Mouse (Mus musculus) yolk sac, embryonic 10.5 days (tissue): ENCODE results near the gene Srp9.

Experiments
- DNase-seq: peaks from one replicate; pipeline ENCODE4 v3.0.0-alpha.2; 2017; ENCODE audit warnings: low spot score

Gene Srp9

GRCm38 (mm10) chr1:182124506-182124905, at the start of gene Srp9:
Srp9 (plus strand) TSS chr1:182124737.
- DNase-seq, result peak; percentile 93

DNA sequence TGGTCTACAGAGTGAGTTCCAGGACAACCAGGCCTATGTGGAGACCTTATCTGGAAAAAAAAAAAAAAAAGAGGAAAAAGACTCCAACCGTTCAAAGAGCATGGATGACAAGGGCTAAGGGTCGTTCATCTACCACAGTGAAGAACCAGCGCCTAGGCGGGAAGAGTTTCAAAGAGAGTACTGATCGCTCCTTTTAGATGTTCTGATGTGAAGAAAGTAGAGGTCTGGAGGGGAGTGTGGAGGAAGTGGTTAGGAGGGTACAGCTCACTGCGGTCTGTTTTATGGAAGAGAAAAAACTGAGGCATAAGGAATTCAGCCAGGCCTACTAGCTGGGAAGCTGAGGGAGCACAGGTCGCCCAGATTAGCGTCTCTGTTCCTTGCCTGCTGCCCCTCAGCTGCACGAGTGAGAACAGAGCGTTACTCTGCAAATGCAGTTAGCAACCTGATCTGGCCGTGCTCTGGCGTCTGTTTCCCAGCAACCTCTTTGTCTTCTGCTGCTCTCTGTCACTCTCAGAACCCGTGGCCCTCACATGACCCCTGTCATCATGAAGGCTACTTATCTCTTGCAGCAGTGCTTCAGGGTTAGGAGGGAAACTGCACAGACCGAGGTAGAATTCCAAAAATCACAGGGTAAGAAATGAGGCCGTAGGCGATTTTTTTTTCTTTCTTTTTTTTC, 42.7 kb upstream of the Srp9 start:
- peak; percentile 87 for DNase-seq

DNA sequence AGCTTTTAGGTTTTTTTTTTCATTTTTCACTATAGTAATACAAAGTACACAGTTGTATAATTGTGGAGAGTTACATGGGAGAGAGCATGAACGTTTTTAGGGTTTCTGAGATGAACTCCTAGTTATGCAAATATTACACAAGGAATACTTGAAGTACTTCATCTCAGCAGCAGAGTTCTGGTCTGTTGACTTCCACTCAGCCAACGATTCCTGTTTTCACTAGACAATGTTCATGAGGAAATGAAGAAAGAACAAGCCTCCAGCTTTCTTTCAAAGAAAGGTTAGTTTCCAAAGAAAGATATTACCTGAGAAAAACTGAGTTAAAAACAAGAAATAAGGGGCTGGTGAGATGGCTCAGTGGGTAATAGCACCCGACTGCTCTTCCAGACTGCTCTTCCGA, 41.1 kb upstream of the Srp9 start:
- DNase-seq, result no peak

DNA sequence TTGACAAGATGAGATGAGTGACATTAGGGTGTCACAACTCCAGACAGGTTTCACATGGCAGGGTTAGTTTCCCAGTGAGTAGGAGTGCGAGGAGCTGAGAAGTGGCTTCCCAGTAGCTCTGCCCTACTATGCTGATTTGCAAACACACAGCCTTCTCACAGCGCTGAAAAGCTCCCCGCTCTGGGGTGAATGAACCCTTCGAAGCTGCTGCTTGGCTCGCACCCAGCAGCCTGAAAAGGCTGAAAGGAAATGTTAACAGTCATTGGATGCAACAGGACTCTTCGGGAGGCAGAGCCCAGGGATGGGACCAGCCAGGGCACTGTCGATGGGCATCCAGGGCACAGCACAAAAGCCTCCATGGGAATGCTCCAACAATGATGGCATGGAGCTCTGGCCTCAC, 37.8 kb upstream of the Srp9 start:
- DNase-seq, result no peak

DNA sequence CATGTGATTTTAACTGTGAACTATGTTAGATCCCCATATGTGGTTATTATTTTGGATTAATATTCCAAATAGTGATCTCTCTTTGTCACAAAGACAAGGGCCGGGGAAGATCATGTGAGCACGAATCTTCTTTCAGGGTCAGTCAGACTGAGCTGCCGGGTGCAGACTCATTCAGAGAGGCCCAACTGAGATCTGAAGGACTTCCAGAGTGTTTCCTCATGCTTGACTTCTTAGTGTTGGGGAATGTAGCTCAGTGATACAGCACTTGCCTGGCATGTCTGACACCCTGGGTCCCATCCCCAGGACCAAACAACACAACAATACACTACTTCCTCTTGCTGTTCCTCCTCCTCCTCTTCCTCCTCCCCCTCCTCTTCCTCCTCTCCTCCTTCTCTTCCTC, 37.2 kb upstream of the Srp9 start:
- DNase-seq, result no peak

DNA sequence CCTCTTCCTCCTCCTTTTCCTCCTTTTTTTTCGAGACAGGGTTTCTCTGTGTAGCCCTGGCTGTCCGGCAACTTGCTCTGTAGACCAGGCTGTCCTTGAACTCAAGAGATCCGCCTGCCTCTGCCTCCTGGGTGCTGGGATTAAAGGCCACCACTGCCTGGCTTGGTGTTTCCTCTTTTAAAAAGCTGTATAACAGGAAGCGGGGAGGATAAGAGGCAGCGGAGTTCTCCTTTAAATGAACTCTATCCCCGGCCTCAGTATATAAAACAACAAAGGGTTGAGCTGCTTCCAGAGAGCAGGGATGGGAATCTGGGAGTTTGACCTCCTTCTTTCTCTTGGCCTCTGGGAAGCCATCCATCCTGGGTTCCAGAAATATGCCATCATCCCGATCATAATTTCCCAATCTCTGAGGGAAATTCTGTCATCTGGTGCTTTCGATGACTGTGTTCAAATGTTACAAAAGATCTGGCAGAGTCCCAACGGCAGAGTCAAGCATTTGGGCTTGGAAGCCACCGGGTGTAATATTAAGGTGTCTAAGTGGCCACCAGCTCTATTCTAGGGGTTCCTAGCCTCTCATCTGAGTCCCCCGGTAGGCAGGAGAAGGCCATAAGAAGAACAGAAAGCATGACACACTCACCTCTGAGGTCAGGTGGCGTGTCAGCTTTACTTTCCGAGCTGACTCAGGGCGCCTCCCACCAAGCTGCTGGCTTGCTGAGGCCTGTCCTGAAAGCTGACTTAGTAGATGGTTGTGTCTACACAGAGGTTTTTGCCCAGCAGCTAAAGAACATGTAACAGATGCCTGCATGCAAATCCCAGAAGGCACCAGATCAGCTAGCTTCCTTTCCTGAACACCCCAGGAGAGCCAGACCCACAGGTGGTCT, 36.5 kb upstream of the Srp9 start:
- peak; percentile 53 for DNase-seq

DNA sequence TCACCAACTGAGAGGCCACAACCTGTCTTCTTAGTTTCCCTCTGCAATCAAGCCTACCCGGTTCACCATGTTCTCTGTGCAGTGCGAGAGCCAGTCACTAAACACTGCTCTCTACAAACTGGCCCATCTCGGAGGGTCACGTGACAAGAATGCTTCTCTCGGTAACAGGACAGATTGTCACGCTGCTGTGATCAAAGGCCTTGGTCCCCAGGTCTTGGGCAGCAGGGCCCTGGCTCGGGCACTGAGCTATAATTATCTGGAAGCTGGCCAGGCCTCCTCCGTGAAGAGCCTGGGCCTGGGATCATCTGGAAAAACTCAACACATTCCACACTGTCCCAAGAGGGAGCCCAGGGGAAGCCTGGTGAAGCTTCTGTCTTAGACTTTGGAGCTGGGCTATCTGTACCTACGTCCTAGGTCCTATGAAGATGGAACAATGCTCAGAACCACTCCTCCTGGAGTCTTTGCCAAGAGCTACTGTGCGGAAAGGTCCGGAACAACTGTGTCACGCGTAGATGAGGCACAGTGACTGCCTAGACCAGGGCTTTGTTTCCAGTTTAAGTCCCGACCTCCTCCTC, 35.6 kb upstream of the Srp9 start:
- peak; percentile 31 for DNase-seq

DNA sequence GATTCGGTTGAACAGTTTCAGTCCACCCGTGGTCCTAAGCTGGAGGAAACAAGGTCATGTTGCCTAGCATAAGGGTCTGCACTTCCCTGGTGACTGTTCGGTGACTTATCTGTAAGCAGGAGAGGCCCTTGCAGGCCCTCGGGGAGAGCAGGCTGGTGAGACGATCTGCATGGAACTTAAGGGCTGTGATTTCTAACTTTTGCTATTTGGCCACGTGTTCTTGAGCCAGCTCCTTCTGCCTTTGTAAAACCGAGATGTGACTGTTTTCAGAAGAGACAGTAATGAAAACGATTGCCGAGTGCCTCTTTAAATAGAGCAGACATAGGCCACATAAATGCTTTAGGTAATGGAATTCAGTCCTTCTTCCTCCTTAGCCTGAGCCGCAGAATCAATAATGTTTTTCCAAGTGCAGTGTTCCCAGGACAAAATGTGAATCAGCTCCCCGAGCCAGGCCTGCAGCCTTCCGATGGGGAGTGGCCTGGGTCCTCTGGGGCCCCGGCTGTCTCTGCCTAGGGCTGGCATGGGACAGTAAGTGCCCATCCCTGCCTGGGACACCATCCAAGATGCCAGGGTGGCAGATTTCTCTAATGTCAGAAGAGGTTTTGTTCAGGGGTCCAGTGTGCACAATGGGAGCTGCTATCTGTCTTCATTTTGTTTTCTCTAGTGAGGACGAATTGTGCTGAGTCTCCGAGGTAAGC, 34.8 kb upstream of the Srp9 start:
- DNase-seq, result peak; percentile 23

DNA sequence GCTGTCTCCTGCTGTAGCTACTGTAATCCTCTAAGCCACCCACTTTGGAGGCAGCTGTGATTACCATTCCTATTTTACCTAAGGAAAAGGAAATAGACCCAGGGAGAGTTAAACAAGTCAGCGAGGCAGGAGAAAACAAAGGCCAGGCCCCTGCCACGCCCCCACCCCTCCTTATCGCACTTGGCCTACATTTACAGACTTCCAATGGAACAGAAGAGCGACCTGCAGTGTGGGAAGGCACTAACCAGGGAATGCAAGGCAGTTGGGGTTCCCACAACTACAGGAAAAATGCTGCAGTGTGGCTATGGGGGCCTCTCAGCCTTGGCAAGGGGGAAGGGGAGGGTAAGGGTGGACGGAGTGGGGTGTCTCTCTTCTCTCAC, 34.2 kb upstream of the Srp9 start:
- DNase-seq, result peak; percentile 65

DNA sequence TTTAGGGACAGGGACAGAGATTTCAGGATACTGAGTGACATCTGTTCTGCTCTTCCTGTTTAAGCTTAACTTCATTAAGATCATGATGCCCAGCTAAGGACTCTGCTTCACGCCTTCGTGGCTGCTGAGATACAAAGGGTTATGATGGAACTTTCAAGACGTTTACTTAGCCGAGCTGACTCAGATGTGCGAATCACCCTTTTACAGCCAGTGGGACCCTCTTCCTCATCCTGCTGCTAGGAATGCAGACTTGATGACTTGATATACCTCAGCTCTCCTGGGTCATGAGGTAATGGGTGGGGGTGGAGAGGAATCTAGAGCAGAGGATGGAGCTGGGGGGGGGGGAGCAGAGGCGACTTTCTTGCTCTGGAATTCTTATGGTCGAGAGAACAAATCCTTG, 33.3 kb upstream of the Srp9 start:
- DNase-seq, result peak; percentile 67

DNA sequence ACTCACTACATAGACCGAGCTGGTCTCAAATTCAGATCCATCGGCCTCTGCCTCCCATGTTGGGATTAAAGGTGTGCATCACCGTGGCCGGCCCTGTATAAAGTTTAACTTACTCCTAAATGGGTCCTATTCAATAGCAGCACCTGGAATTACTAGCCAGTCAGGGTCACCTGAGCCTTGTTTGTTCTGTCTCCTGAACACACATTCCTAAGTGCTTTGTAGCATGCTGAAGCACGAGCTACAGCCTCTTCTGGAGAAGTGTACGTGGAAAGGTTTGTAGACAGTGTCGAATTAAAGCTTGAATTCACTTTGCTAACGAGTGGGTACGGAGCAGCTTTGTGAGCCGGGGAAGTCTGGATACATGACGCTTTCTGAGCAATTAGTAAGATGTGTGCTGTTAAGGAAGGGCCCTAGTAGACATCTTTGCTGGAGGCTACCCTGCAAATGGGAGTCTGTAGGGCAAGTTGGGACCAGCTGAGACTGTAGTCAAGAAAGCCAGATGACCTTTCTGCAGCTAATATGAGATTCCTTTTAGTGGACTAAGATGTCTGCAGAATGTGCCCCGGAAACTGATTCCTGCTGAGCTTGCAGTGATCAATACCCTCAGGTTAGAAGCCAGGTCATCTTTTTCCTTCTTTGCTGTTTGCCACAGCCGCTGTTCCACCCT, 32.7 kb upstream of the Srp9 start:
- DNase-seq, result peak; percentile 76

GRCm38 (mm10) chr1:182092413-182092800, 32.1 kb upstream of the Srp9 start:
- DNase-seq, result no peak

- no peak for DNase-seq
These were observed 31.1 kb upstream of the Srp9 start for GRCm38 (mm10) chr1:182093407-182093806.

- no peak for DNase-seq
These were observed 29.9 kb upstream of the Srp9 start for GRCm38 (mm10) chr1:182094473-182095136.

- peak; percentile 19 for DNase-seq
These were observed 29.2 kb upstream of the Srp9 start for GRCm38 (mm10) chr1:182095240-182095741.

GRCm38 (mm10) chr1:182096707-182097106, 27.8 kb upstream of the Srp9 start:
- DNase-seq, result no peak

DNA sequence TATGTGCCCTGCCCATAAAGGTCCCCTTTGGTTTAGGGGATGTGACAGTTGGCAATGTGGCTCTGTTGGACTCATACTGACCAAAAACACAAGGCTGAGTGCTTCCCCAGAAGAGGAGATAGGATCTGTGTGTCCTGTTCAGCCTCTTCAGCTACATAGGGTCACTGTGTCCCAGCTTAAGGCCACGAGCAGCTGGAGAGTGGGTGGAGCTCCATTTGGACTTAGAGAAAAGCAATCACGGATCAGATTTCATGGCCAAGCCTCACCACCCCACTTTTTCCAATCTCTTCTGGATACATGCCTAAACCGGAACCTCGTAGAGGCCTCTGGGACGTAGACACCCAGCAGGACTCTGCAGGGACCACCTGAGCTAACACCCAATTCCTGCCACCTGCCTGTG, 25.5 kb upstream of the Srp9 start:
- DNase-seq, result no peak

- DNase-seq, result no peak
These were observed 24.1 kb upstream of the Srp9 start for GRCm38 (mm10) chr1:182100403-182100802.

- no peak for DNase-seq
These were observed 23.1 kb upstream of the Srp9 start for GRCm38 (mm10) chr1:182101468-182101867.

DNA sequence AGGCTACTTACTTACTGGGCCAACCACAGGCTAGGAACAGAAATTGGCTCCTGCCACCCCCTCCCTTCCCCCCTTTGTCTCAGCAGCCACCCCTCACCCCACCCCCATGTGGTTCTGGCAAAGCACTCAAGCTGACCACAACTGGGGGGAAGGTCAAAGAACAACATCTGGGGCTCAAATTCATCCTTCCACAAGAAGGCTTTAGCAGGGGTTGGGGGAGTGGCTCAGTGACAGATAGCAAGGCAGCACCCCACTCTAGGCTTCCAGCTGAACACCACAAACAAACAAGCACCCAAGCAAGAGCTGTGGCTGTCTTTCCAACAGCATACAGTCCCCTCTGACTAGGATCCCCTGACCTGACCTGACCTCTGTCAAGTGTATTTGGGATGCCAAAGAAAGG, 21.8 kb upstream of the Srp9 start:
- no peak for DNase-seq

DNA sequence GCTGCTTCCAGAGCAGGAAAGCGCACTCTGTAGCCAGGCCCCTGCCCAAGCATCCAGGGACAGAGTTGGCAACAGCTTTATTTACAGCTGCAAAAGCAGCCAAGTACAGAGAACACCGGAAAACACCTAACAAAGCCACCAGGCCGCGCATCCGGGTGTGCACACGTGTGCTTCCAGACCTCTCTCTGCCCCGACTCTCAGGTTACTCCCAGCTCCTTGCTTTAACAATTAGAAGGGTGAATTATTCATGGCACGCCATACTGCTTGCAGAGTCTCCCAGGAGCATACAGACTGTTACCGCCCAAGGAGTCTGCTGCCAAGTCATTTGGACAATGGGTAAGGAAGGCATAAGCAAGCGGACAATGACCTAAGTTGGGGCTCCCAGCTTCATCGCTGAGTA, 21.1 kb upstream of the Srp9 start:
- DNase-seq, result no peak
